Mouse (Mus musculus) heart, postnatal 0 days (tissue): ENCODE results near the gene Sult5a1.

ENCODE experiments used
- CTCF ChIP-seq: IDR thresholded peaks from 2 replicates; pipeline ENCODE4 v1.5.1; 2016; ENCODE audit warnings: antibody characterized with exemption, control low read depth, low read depth
- EP300 ChIP-seq: IDR thresholded peaks from 2 replicates; pipeline ENCODE4 v1.6.1; 2016; ENCODE audit warnings: antibody characterized with exemption, low read depth

- TF ChIP-seq CTCF (no peak), EP300 (no peak)
These were observed 23.9 kb downstream of the Sult5a1 start for GRCm38 (mm10) chr8:123134149-123134713.
